Mouse (Mus musculus): Measurements from ENCODE around the gene Atp5d. TPM values are rescaled to one million over a fixed set of nuclear protein-coding genes. Genes with fewer than 3 reads are reported as not detected.
A peak's percentile ranks its signal among the peaks of the same experiment; 100 is the strongest.

Atp5d gene
- polyA plus RNA-seq, 1 experiment from 2014 or later: 1,132 TPM

- Histone ChIP-seq H3K27ac (ENCODE audit: low read length) (0 out of 2 replicates have a peak overlapping the region, but pooled peaks have one; percentile 2), H3K9ac (ENCODE audit: low read length) (0 out of 2 replicates have a peak overlapping the region, but pooled peaks have one; percentile 28), H3K4me1 (ENCODE audit: control insufficient read depth, insufficient read depth, low read length) (peaks cover 34% of the 10 kb centered on the region), H3K4me3 (ENCODE audit: low read length) (peak overlapping the region; percentile 93; the same call in 1 of the 2 replicates), H3K27me3 (ENCODE audit: control insufficient read depth, insufficient read depth, low read length) (no peaks in the 10 kb centered on the region), H3K9me3 (replicated peaks; ENCODE audit: control insufficient read depth, low read length) (no peaks in the 10 kb centered on the region), H3K4me2 (ENCODE audit: low read depth, low read length) (peak overlapping the region; percentile 90), H3K36me3 (ENCODE audit: control insufficient read depth, insufficient read depth) (no peaks in the 10 kb centered on the region)
- ATAC-seq (replicated peaks; ENCODE audit: extremely low read depth, insufficient read depth, low FRiP score): no peak
- 48% methylated on average over 11 of the region's 11 CpGs for WGBS
These were observed 37.5 kb upstream of the Atp5d start for GRCm38 (mm10) chr10:80100982-80101381.

GRCm38 (mm10) chr10:80102216-80102915 is 36.1 kb upstream of the Atp5d start:
- peak overlapping the region; percentile 69 for H3K27ac ChIP-seq (ENCODE audit: low read length)
- H3K27me3 ChIP-seq (ENCODE audit: control insufficient read depth, insufficient read depth, low read length): no peaks in the 10 kb centered on the region
- peak overlapping the region; percentile 93 for H3K4me3 ChIP-seq (ENCODE audit: low read length)
- no peaks in the 10 kb centered on the region for H3K9me3 ChIP-seq (replicated peaks; ENCODE audit: control insufficient read depth, low read length)
- peak overlapping the region; percentile 90 for H3K4me2 ChIP-seq (ENCODE audit: low read depth, low read length)
- no peaks in the 10 kb centered on the region for H3K36me3 ChIP-seq (ENCODE audit: control insufficient read depth, insufficient read depth)
- ATAC-seq (replicated peaks; ENCODE audit: extremely low read depth, insufficient read depth, low FRiP score): peak; percentile 89
- H3K4me1 ChIP-seq (ENCODE audit: control insufficient read depth, insufficient read depth, low read length): peaks cover 21% of the 10 kb centered on the region
- WGBS: under 1% methylated on average over 59 of the region's 59 CpGs
- H3K9ac ChIP-seq (ENCODE audit: low read length): peak overlapping the region; percentile 94

- Histone ChIP-seq H3K9ac (ENCODE audit: low read length) (peak overlapping the region; percentile 94), H3K9me3 (replicated peaks; ENCODE audit: control insufficient read depth, low read length) (no peaks in the 10 kb centered on the region), H3K27ac (ENCODE audit: low read length) (peak overlapping the region; percentile 67), H3K4me2 (ENCODE audit: low read depth, low read length) (peak overlapping the region; percentile 47; the same call in 1 of the 2 replicates), H3K4me1 (ENCODE audit: control insufficient read depth, insufficient read depth, low read length) (peaks cover 16% of the 10 kb centered on the region), H3K36me3 (ENCODE audit: control insufficient read depth, insufficient read depth) (no peaks in the 10 kb centered on the region), H3K27me3 (ENCODE audit: control insufficient read depth, insufficient read depth, low read length) (no peaks in the 10 kb centered on the region), H3K4me3 (ENCODE audit: low read length) (no peak overlapping the region; the same call in 1 of the 2 replicates)
- 85% methylated on average over 2 of the region's 2 CpGs for WGBS
- ATAC-seq (replicated peaks; ENCODE audit: extremely low read depth, insufficient read depth, low FRiP score): no peak
These were observed 35.4 kb upstream of the Atp5d start for GRCm38 (mm10) chr10:80103032-80103431.

- no peak for ATAC-seq (replicated peaks; ENCODE audit: extremely low read depth, insufficient read depth, low FRiP score)
- Histone ChIP-seq H3K9me3 (replicated peaks; ENCODE audit: control insufficient read depth, low read length) (no peaks in the 10 kb centered on the region), H3K4me3 (ENCODE audit: low read length) (no peak overlapping the region), H3K9ac (ENCODE audit: low read length) (no peak overlapping the region), H3K27me3 (ENCODE audit: control insufficient read depth, insufficient read depth, low read length) (no peaks in the 10 kb centered on the region), H3K36me3 (ENCODE audit: control insufficient read depth, insufficient read depth) (no peaks in the 10 kb centered on the region), H3K4me2 (ENCODE audit: low read depth, low read length) (no peak overlapping the region), H3K27ac (ENCODE audit: low read length) (no peak overlapping the region), H3K4me1 (ENCODE audit: control insufficient read depth, insufficient read depth, low read length) (peaks cover 16% of the 10 kb centered on the region)
- 80% methylated on average over 3 of the region's 3 CpGs for WGBS
These were observed 34.3 kb upstream of the Atp5d start for GRCm38 (mm10) chr10:80104181-80104580.

GRCm38 (mm10) chr10:80105460-80105859 is 33.0 kb upstream of the Atp5d start, which contains the start of gene Sbno2:
Sbno2 (minus strand) TSS chr10:80105571.
- ATAC-seq (replicated peaks; ENCODE audit: extremely low read depth, insufficient read depth, low FRiP score): no peak
- Histone ChIP-seq H3K4me3 (ENCODE audit: low read length) (no peak within 1 kb of the TSS), H3K27ac (ENCODE audit: low read length) (no peak within 1 kb of the TSS), H3K27me3 (ENCODE audit: control insufficient read depth, insufficient read depth, low read length) (no peaks in the 10 kb centered on the region), H3K9ac (ENCODE audit: low read length) (no peak within 1 kb of the TSS), H3K4me2 (ENCODE audit: low read depth, low read length) (no peak within 1 kb of the TSS), H3K36me3 (ENCODE audit: control insufficient read depth, insufficient read depth) (no peaks in the 10 kb centered on the region), H3K9me3 (replicated peaks; ENCODE audit: control insufficient read depth, low read length) (no peaks in the 10 kb centered on the region), H3K4me1 (ENCODE audit: control insufficient read depth, insufficient read depth, low read length) (peaks cover 16% of the 10 kb centered on the region)
- WGBS: 68% methylated on average over 5 of the region's 5 CpGs

DNA sequence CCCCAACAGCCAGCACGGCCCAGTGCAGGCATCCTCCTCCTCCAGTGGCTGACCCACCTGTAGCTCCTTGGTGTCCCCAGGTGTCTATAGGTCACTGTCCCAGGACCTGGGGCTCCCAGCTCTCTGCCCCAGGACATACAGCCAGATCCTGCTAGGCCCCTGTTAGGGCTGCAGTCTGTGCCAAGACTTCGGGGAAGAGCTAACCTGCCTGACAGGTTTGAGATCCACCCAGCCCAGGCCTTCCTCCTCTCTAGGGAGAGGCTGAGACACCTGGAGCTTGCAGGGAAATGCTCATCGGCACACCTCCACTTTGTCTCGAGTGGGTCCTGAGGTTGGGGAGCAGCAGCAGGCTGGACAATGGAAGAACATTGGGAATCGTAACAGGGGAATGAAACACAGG is 32.5 kb upstream of the Atp5d start:
- Histone ChIP-seq H3K36me3 (ENCODE audit: control insufficient read depth, insufficient read depth) (no peaks in the 10 kb centered on the region), H3K27ac (ENCODE audit: low read length) (no peak overlapping the region), H3K27me3 (ENCODE audit: control insufficient read depth, insufficient read depth, low read length) (no peaks in the 10 kb centered on the region), H3K4me3 (ENCODE audit: low read length) (no peak overlapping the region), H3K4me2 (ENCODE audit: low read depth, low read length) (no peak overlapping the region), H3K9me3 (replicated peaks; ENCODE audit: control insufficient read depth, low read length) (no peaks in the 10 kb centered on the region), H3K9ac (ENCODE audit: low read length) (no peak overlapping the region), H3K4me1 (ENCODE audit: control insufficient read depth, insufficient read depth, low read length) (peaks cover 14% of the 10 kb centered on the region)
- WGBS: 68% methylated on average over 5 of the region's 5 CpGs
- ATAC-seq (replicated peaks; ENCODE audit: extremely low read depth, insufficient read depth, low FRiP score): no peak

- Histone ChIP-seq H3K27ac (ENCODE audit: low read length) (no peak overlapping the region), H3K9me3 (replicated peaks; ENCODE audit: control insufficient read depth, low read length) (no peaks in the 10 kb centered on the region), H3K4me1 (ENCODE audit: control insufficient read depth, insufficient read depth, low read length) (peaks cover 3% of the 10 kb centered on the region), H3K4me2 (ENCODE audit: low read depth, low read length) (no peak overlapping the region), H3K4me3 (ENCODE audit: low read length) (no peak overlapping the region), H3K36me3 (ENCODE audit: control insufficient read depth, insufficient read depth) (no peaks in the 10 kb centered on the region), H3K9ac (ENCODE audit: low read length) (no peak overlapping the region), H3K27me3 (ENCODE audit: control insufficient read depth, insufficient read depth, low read length) (no peaks in the 10 kb centered on the region)
- 61% methylated on average over 6 of the region's 6 CpGs for WGBS
- ATAC-seq (replicated peaks; ENCODE audit: extremely low read depth, insufficient read depth, low FRiP score): no peak
These were observed 30.8 kb upstream of the Atp5d start for GRCm38 (mm10) chr10:80107678-80108077.

DNA sequence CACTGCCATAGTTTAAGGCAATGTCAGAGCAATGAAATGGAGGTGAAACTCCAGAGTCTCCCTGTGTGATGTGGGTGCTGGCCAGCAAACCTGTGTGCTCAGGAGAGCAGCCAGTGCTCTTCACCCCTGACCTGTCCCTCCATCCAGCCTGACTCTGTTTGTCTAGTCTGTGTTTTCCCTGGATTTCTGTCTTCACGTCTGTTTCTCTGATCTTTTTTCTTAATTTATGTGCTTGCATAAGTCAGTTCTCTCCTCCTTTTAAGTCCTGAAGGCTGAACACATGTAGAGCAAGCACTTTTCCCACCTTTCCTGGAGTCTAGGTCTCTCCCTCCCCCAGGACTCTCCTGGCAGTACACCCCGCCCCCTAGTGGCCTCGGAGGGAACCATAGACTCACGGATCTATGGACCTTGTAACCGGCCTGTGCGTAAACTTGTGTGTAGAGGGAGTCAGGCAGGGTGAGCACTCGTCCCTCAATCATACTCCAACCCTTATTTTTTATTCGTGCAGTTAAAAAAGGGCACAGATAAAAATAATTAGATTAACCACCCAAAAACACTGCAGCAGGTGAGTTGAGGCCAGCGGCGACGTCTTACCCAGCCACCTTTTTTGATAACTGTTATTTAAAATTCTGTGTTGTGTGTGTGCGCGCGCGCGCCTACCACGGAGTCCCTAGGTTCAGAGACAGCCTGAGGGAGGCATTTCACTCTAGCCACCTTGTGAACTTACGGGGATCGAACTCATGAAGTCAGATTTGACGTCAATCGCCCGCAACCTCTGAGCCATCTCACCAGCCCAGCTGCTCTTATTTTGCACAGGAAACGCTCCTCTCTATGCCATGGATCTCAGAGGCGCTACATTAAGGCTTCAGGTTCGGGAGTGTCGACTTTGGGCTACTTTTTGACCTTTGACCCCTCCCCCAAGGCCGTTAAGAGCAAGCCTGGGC is 23.8 kb upstream of the Atp5d start:
- peak overlapping the region; percentile 73 for H3K4me2 ChIP-seq (ENCODE audit: low read depth, low read length)
- H3K27me3 ChIP-seq (ENCODE audit: control insufficient read depth, insufficient read depth, low read length): no peaks in the 10 kb centered on the region
- 3% methylated on average over 27 of the region's 27 CpGs for WGBS
- peak overlapping the region; percentile 67 for H3K4me3 ChIP-seq (ENCODE audit: low read length)
- H3K4me1 ChIP-seq (ENCODE audit: control insufficient read depth, insufficient read depth, low read length): peaks cover 29% of the 10 kb centered on the region
- no peaks in the 10 kb centered on the region for H3K9me3 ChIP-seq (replicated peaks; ENCODE audit: control insufficient read depth, low read length)
- ATAC-seq (replicated peaks; ENCODE audit: extremely low read depth, insufficient read depth, low FRiP score): peak; percentile 46
- peak overlapping the region; percentile 83 for H3K9ac ChIP-seq (ENCODE audit: low read length)
- peak overlapping the region; percentile 95 for H3K27ac ChIP-seq (ENCODE audit: low read length)
- H3K36me3 ChIP-seq (ENCODE audit: control insufficient read depth, insufficient read depth): peaks cover 6% of the 10 kb centered on the region; the same call in 1 of the 2 replicates

Measured in heart, embryonic 16.5 days (tissue).